Mouse (Mus musculus) ES-Bruce4 (cell line): Measurements from ENCODE around the gene Chchd3. TPM values are rescaled to one million over a fixed set of nuclear protein-coding genes. Genes with fewer than 3 reads are reported as not detected.
A peak's percentile ranks its signal among the peaks of the same experiment; 100 is the strongest.

Experiments used
- H3K27ac ChIP-seq: 2 replicates; pipeline ENCODE4 v1.5.1; 2012; ENCODE audit warnings: low read length, inconsistent platforms; ENCODE audit not compliant: insufficient read depth
- H3K27me3 ChIP-seq: 2 replicates; pipeline ENCODE4 v1.6.1; 2012; ENCODE audit warnings: mild to moderate bottlenecking, low read length, inconsistent platforms; ENCODE audit not compliant: control insufficient read depth, poor library complexity, insufficient read depth, severe bottlenecking
- H3K36me3 ChIP-seq: 2 replicates; pipeline ENCODE4 v1.6.1; 2012; ENCODE audit warnings: inconsistent platforms, mild to moderate bottlenecking, low read length, moderate library complexity; ENCODE audit not compliant: control insufficient read depth, poor library complexity, insufficient read depth, severe bottlenecking
- H3K4me1 ChIP-seq: one replicate; pipeline ENCODE4 v1.8.1; 2011; ENCODE audit warnings: low read length; ENCODE audit not compliant: control insufficient read depth, insufficient read depth
- H3K4me3 ChIP-seq: 2 replicates; pipeline ENCODE4 v1.5.1; 2011; ENCODE audit warnings: low read depth, mild to moderate bottlenecking, low read length
- H3K9ac ChIP-seq: 2 replicates; pipeline ENCODE4 v1.6.1; 2012; ENCODE audit warnings: low read depth, mild to moderate bottlenecking, inconsistent platforms; ENCODE audit not compliant: poor library complexity, severe bottlenecking
- H3K9me3 ChIP-seq: replicated peaks from 2 replicates; pipeline ENCODE4 v1.6.1; 2012; ENCODE audit warnings: mild to moderate bottlenecking, low read length, inconsistent platforms; ENCODE audit not compliant: control insufficient read depth, poor library complexity, insufficient read depth, severe bottlenecking
- CTCF ChIP-seq: IDR thresholded peaks from one replicate; pipeline ENCODE4 v1.8.1; 2011; ENCODE audit warnings: low read depth, low read length
- EP300 ChIP-seq: IDR thresholded peaks from 2 replicates; pipeline ENCODE4 v1.6.1; 2011; ENCODE audit warnings: low read depth, low read length; ENCODE audit not compliant: insufficient read depth
- POLR2A ChIP-seq: IDR thresholded peaks from one replicate; pipeline ENCODE4 v1.8.1; 2011; ENCODE audit warnings: low read length; ENCODE audit not compliant: insufficient read depth
- polyA plus RNA-seq: library from polyadenylated mRNA; stranded (reverse); fragments of >200 nt; gene quantifications from 2 replicates; pipeline ENCODE4 v1.2.4, GENCODE M21; 2011; ENCODE audit warnings: low read depth; ENCODE audit not compliant: missing spikeins, insufficient read depth, insufficient read length

Chchd3 gene
- polyA plus RNA-seq, 1 experiment, result 82.9 TPM

GRCm38 (mm10) chr6:32795653-32796500 lies 264.2 kb downstream of the Chchd3 start:
- H3K4me3 ChIP-seq, result no peak overlapping the region
- H3K36me3 ChIP-seq, result peaks cover 5% of the 10 kb centered on the region
- TF ChIP-seq EP300 (no peak), CTCF (no peak), POLR2A (no peak)

GRCm38 (mm10) chr6:32793575-32793974 lies 266.5 kb downstream of the Chchd3 start:
- no peak for TF ChIP-seq POLR2A
- TF ChIP-seq EP300, result no peak
- no peak for TF ChIP-seq CTCF
- Histone ChIP-seq H3K36me3 (peaks cover 5% of the 10 kb centered on the region), H3K9me3 (no peaks in the 10 kb centered on the region), H3K4me3 (no peak overlapping the region), H3K27ac (no peak overlapping the region), H3K27me3 (no peaks in the 10 kb centered on the region), H3K9ac (no peak overlapping the region), H3K4me1 (no peaks in the 10 kb centered on the region)

More at GRCm38 (mm10) chr6:32795653-32796500, 264.2 kb downstream of the Chchd3 start:
- no peaks in the 10 kb centered on the region for H3K9me3 ChIP-seq
- no peak overlapping the region for H3K9ac ChIP-seq
- H3K27me3 ChIP-seq, result no peaks in the 10 kb centered on the region
- no peaks in the 10 kb centered on the region for H3K4me1 ChIP-seq
- no peak overlapping the region for H3K27ac ChIP-seq

GRCm38 (mm10) chr6:32793163-32793562 lies 266.9 kb downstream of the Chchd3 start:
- H3K27me3 ChIP-seq, result no peaks in the 10 kb centered on the region
- H3K4me1 ChIP-seq, result peaks cover under 1% of the 10 kb centered on the region
- H3K9me3 ChIP-seq, result no peaks in the 10 kb centered on the region
- H3K27ac ChIP-seq, result no peak overlapping the region
- peaks cover 5% of the 10 kb centered on the region for H3K36me3 ChIP-seq
- TF ChIP-seq EP300 (no peak), CTCF (no peak)
- H3K4me3 ChIP-seq, result no peak overlapping the region
- H3K9ac ChIP-seq, result no peak overlapping the region

DNA sequence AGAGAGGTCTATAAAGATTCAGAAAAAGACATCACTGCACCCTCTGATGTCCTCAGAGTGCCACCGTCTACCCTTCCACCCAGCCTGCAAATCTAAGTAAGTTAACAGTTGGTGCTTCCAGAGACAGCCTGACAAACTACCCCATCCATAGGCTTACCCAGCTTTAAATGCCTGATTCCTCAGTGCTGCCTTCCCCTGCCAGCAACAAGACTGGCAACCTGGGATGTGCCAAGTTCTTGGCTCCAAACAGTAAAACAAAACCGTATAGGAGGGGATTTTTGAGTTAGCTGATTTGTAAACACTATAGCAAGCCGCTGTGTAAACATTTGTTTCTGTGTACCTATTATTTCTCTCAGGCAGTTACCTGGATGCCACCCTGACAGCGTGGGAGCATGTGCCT lies 269.6 kb downstream of the Chchd3 start:
- Histone ChIP-seq H3K27me3 (no peaks in the 10 kb centered on the region), H3K9ac (no peak overlapping the region), H3K27ac (no peak overlapping the region), H3K4me3 (no peak overlapping the region), H3K4me1 (peaks cover 5% of the 10 kb centered on the region), H3K9me3 (no peaks in the 10 kb centered on the region), H3K36me3 (peaks cover 5% of the 10 kb centered on the region)
- TF ChIP-seq CTCF, result no peak
- TF ChIP-seq POLR2A, result no peak
- TF ChIP-seq EP300, result no peak

DNA sequence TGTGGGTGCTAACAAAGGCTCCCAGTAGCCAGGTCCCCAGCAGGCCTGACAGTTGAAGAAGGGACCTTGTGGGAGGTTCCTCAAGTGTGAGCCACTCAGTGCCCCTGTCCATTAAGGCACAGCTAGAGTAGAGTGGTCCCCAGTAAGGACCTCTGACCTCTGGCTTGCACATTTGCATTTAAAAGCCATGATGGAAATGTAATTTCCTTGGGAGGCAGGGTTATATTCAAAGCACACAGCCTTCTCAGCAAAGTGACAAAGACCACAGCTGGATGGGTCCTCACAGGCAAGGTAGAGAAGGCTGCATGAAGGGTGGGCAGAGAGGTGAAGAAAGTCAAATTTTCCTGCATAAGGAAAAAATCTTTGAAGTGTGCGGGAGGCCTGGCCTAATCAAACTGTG lies 272.7 kb downstream of the Chchd3 start:
- TF ChIP-seq EP300 (peak; percentile 42; the same call in 1 of the 2 replicates), CTCF (no peak)
- Histone ChIP-seq H3K9ac (no peak overlapping the region), H3K36me3 (peaks cover 2% of the 10 kb centered on the region), H3K9me3 (no peaks in the 10 kb centered on the region; the same call in 1 of the 2 replicates), H3K4me3 (no peak overlapping the region), H3K27me3 (no peaks in the 10 kb centered on the region), H3K27ac (peak overlapping the region; percentile 55; the same call in 1 of the 2 replicates), H3K4me1 (peaks cover 5% of the 10 kb centered on the region)

- Histone ChIP-seq H3K9me3 (no peaks in the 10 kb centered on the region; the same call in 1 of the 2 replicates), H3K4me1 (peaks cover 5% of the 10 kb centered on the region), H3K4me3 (no peak overlapping the region), H3K9ac (no peak overlapping the region), H3K27me3 (no peaks in the 10 kb centered on the region), H3K27ac (no peak overlapping the region), H3K36me3 (no peaks in the 10 kb centered on the region; the same call in 1 of the 2 replicates)
- TF ChIP-seq POLR2A, result no peak
- no peak for TF ChIP-seq EP300
- TF ChIP-seq CTCF, result no peak
Measured at GRCm38 (mm10) chr6:32786196-32786595, 273.9 kb downstream of the Chchd3 start.
